Mouse (Mus musculus): ENCODE results near the gene Ccdc124. TPM values are rescaled to one million over a fixed set of nuclear protein-coding genes. Genes with fewer than 3 reads are reported as not detected.

Gene Ccdc124
- total RNA-seq, 2 experiments from 2014 or later: 37.5 to 40.1 TPM

- no peak for DNase-seq (ENCODE audit: low spot score in 2 of 2)
These were observed 23.4 kb downstream of the Ccdc124 start for GRCm38 (mm10) chr8:70850132-70850845.

- DNase-seq (ENCODE audit: low spot score in 2 of 2): no peak
These were observed 24.3 kb downstream of the Ccdc124 start for GRCm38 (mm10) chr8:70849333-70849990.

GRCm38 (mm10) chr8:70846371-70847154 is 27.2 kb downstream of the Ccdc124 start:
- DNase-seq (ENCODE audit: low spot score in 2 of 2): no peak

GRCm38 (mm10) chr8:70845108-70845507 is 28.6 kb downstream of the Ccdc124 start:
- no peak for DNase-seq (ENCODE audit: low spot score in 2 of 2)

- peak; percentile 91 to 92 for DNase-seq (ENCODE audit: low spot score in 2 of 2)
These were observed 29.2 kb downstream of the Ccdc124 start for GRCm38 (mm10) chr8:70844523-70844922.

- DNase-seq (ENCODE audit: low spot score in 2 of 2): no peak
These were observed 29.8 kb downstream of the Ccdc124 start for GRCm38 (mm10) chr8:70843941-70844340.

GRCm38 (mm10) chr8:70843214-70843773 is 30.4 kb downstream of the Ccdc124 start:
- no peak for DNase-seq (ENCODE audit: low spot score in 2 of 2)

GRCm38 (mm10) chr8:70842484-70842883 is 31.3 kb downstream of the Ccdc124 start:
- no peak for DNase-seq (ENCODE audit: low spot score in 2 of 2)

- peak; percentile 82 to 89 for DNase-seq (ENCODE audit: low spot score in 2 of 2)
These were observed 32.3 kb downstream of the Ccdc124 start for GRCm38 (mm10) chr8:70841147-70842072.

- no peak for DNase-seq (ENCODE audit: low spot score in 2 of 2)
These were observed 33.1 kb downstream of the Ccdc124 start for GRCm38 (mm10) chr8:70840590-70840989.

- DNase-seq (ENCODE audit: low spot score in 2 of 2): peak; percentile 89 to 98
These were observed 34.1 kb downstream of the Ccdc124 start, which contains the start of gene Arrdc2 for GRCm38 (mm10) chr8:70839408-70840351. TSS of gene Arrdc2 (minus strand) at chr8:70839720.

- no peak for DNase-seq (ENCODE audit: low spot score in 2 of 2)
These were observed 34.9 kb downstream of the Ccdc124 start for GRCm38 (mm10) chr8:70838654-70839407.

- DNase-seq (ENCODE audit: low spot score in 2 of 2): no peak
These were observed 37.1 kb downstream of the Ccdc124 start for GRCm38 (mm10) chr8:70836666-70837065.

GRCm38 (mm10) chr8:70834071-70834470 is 39.7 kb downstream of the Ccdc124 start:
- DNase-seq (ENCODE audit: low spot score in 2 of 2): no peak

- DNase-seq (ENCODE audit: low spot score in 2 of 2): peak in 1 of 2 experiments; percentile 73
These were observed 40.2 kb downstream of the Ccdc124 start for GRCm38 (mm10) chr8:70833520-70833919.

GRCm38 (mm10) chr8:70833018-70833482 is 40.7 kb downstream of the Ccdc124 start:
- DNase-seq (ENCODE audit: low spot score in 2 of 2): no peak

- no peak for DNase-seq (ENCODE audit: low spot score in 2 of 2)
These were observed 41.4 kb downstream of the Ccdc124 start for GRCm38 (mm10) chr8:70832371-70832770.

- no peak for DNase-seq (ENCODE audit: low spot score in 2 of 2)
These were observed 42.2 kb downstream of the Ccdc124 start for GRCm38 (mm10) chr8:70831517-70831916.
